Mouse (Mus musculus) thymus, adult 18-20 months (tissue): Measurements from ENCODE around the gene Mthfd1.

Experiments used
- DNase-seq, 2 experiments: peaks; one replicate each; pipeline ENCODE4 v3.0.0; 2022; ENCODE audit warnings: mixed read lengths in 2 of 2

Gene Mthfd1

GRCm38 (mm10) chr12:76264325-76264965, 9.3 kb downstream of the Mthfd1 start:
- no peak for DNase-seq

GRCm38 (mm10) chr12:76265001-76265400, 9.9 kb downstream of the Mthfd1 start:
- no peak for DNase-seq

- no peak for DNase-seq
Measured at GRCm38 (mm10) chr12:76266875-76267274, 11.8 kb downstream of the Mthfd1 start.

GRCm38 (mm10) chr12:76268686-76269085, 13.6 kb downstream of the Mthfd1 start:
- DNase-seq = no peak

- no peak for DNase-seq
Measured at GRCm38 (mm10) chr12:76269196-76269595, 14.1 kb downstream of the Mthfd1 start.

- DNase-seq = no peak
Measured at GRCm38 (mm10) chr12:76271516-76271915, 16.4 kb downstream of the Mthfd1 start.

- DNase-seq = no peak
Measured at GRCm38 (mm10) chr12:76272610-76273524, 17.8 kb downstream of the Mthfd1 start.

GRCm38 (mm10) chr12:76278209-76278608, 23.1 kb downstream of the Mthfd1 start:
- no peak for DNase-seq

GRCm38 (mm10) chr12:76280556-76280955, 25.5 kb downstream of the Mthfd1 start:
- no peak for DNase-seq

- DNase-seq = no peak
Measured at GRCm38 (mm10) chr12:76281111-76281660, 26.1 kb downstream of the Mthfd1 start.

- no peak for DNase-seq
Measured at GRCm38 (mm10) chr12:76282132-76282531, 27.0 kb downstream of the Mthfd1 start.

- no peak for DNase-seq
Measured at GRCm38 (mm10) chr12:76282532-76283173, 27.6 kb downstream of the Mthfd1 start.

- DNase-seq = no peak
Measured at GRCm38 (mm10) chr12:76285418-76285817, 30.3 kb downstream of the Mthfd1 start.

- DNase-seq = no peak
Measured at GRCm38 (mm10) chr12:76287986-76288385, 32.9 kb downstream of the Mthfd1 start.

GRCm38 (mm10) chr12:76288494-76288893, 33.4 kb downstream of the Mthfd1 start:
- no peak for DNase-seq

- no peak for DNase-seq
Measured at GRCm38 (mm10) chr12:76289428-76289827, 34.3 kb downstream of the Mthfd1 start.

GRCm38 (mm10) chr12:76290271-76290670, 35.2 kb downstream of the Mthfd1 start:
- DNase-seq = no peak

- no peak for DNase-seq
Measured at GRCm38 (mm10) chr12:76293192-76293591, 38.1 kb downstream of the Mthfd1 start.

GRCm38 (mm10) chr12:76297830-76298229, 42.7 kb downstream of the Mthfd1 start:
- DNase-seq = no peak

GRCm38 (mm10) chr12:76299361-76299906, 44.3 kb downstream of the Mthfd1 start:
- no peak for DNase-seq

GRCm38 (mm10) chr12:76300367-76300766, 45.3 kb downstream of the Mthfd1 start:
- no peak for DNase-seq

GRCm38 (mm10) chr12:76303474-76303873, 48.4 kb downstream of the Mthfd1 start:
- no peak for DNase-seq

- no peak for DNase-seq
Measured at GRCm38 (mm10) chr12:76304199-76304598, 49.1 kb downstream of the Mthfd1 start.
